Mouse (Mus musculus) liver, embryonic 14.5 days (tissue): Measurements from ENCODE around the gene Cckbr. TPM values are rescaled to one million over a fixed set of nuclear protein-coding genes. Genes with fewer than 3 reads are reported as not detected.
A peak's percentile ranks its signal among the peaks of the same experiment; 100 is the strongest.

Experiments used
- ATAC-seq: fragments of 200-750 bp; cut with Nextera tagmentation; 2 replicates; pipeline ENCODE4 v1.8.0; 2017; ENCODE audit warnings: moderate number of reproducible peaks, mild to moderate bottlenecking, moderate library complexity; ENCODE audit not compliant: insufficient read depth
- DNase-seq, 3 experiments: peaks; one replicate each; pipeline ENCODE4 v3.0.0-alpha.2; 2012 to 2013; ENCODE audit warnings: low read depth in 3 of 3, low spot score in 3 of 3
- H3K27ac ChIP-seq: fragments of 300-500 bp; sonication (generic); 2 replicates; pipeline ENCODE4 v1.5.1; 2014; ENCODE audit warnings: moderate library complexity, mild to moderate bottlenecking, control low read depth, inconsistent platforms
- H3K27me3 ChIP-seq: fragments of 300-500 bp; sonication (generic); 2 replicates; pipeline ENCODE4 v1.6.1; 2014; ENCODE audit warnings: mild to moderate bottlenecking, low read length, moderate library complexity; ENCODE audit not compliant: control insufficient read depth, insufficient read depth
- H3K36me3 ChIP-seq: fragments of 300-500 bp; sonication (generic); replicated peaks from 2 replicates; pipeline ENCODE4 v1.6.1; 2014; ENCODE audit warnings: low read depth; ENCODE audit not compliant: control insufficient read depth, insufficient read depth
- H3K4me1 ChIP-seq, 2 experiments: fragments of 200-500 bp in 1 of 2; fragments of 300-500 bp in 1 of 2; sonication (generic) in 1 of 2; replicated peaks; 2 replicates each; pipeline ENCODE4 v1.6.1; 2012 to 2014; ENCODE audit warnings: antibody characterized with exemption in 1 of 2, inconsistent platforms in 1 of 2, low read length in 1 of 2; ENCODE audit not compliant: control insufficient read depth in 2 of 2, insufficient read depth in 2 of 2
- H3K4me2 ChIP-seq: fragments of 300-500 bp; sonication (generic); 2 replicates; pipeline ENCODE4 v1.6.1; 2014; ENCODE audit warnings: low read depth, mild to moderate bottlenecking, control low read depth, moderate library complexity
- H3K4me3 ChIP-seq, 2 experiments: fragments of 200-500 bp in 1 of 2; fragments of 300-500 bp in 1 of 2; sonication (generic) in 1 of 2; 2 replicates each; pipeline ENCODE4 v1.5.1; 2012 to 2014; ENCODE audit warnings: low read depth in 2 of 2, low read length in 2 of 2, mild to moderate bottlenecking in 2 of 2, control low read depth in 1 of 2, inconsistent platforms in 1 of 2, moderate library complexity in 1 of 2; ENCODE audit not compliant: insufficient read depth in 1 of 2
- H3K9ac ChIP-seq: fragments of 300-500 bp; sonication (generic); replicated peaks from 2 replicates; pipeline ENCODE4 v1.6.1; 2014; ENCODE audit warnings: mild to moderate bottlenecking, control low read depth, moderate library complexity
- H3K9me3 ChIP-seq: fragments of 300-500 bp; sonication (generic); 2 replicates; pipeline ENCODE4 v1.6.1; 2016; ENCODE audit warnings: low read length, mixed read lengths; ENCODE audit not compliant: control insufficient read depth
- CTCF ChIP-seq: IDR thresholded peaks from 2 replicates; pipeline ENCODE4 v1.5.1; 2016; ENCODE audit warnings: antibody characterized with exemption, low read depth, control low read depth
- EP300 ChIP-seq: IDR thresholded peaks from 2 replicates; pipeline ENCODE4 v1.6.1; 2016; ENCODE audit warnings: antibody characterized with exemption, low read depth
- WGBS: fragments of 180-500 bp; shearing (Covaris S2); extraction: QIAGEN DNeasy Blood & Tissue Kit; methylation state at CpG from one replicate; pipeline ENCODE4 v1.1.7; 2014; ENCODE audit not compliant: insufficient replicate concordance; 5-methylcytosine and 5-hydroxymethylcytosine counted together
- polyA plus RNA-seq, 2 experiments: library from polyadenylated mRNA; depleted of rRNA in 1 of 2; stranded (reverse) in 1 of 2; unstranded in 1 of 2; fragments of >200 nt; fragmentation: Nextera tagmentation in 1 of 2; extraction: Ambion mirVana in 1 of 2; gene quantifications; 2 replicates each; pipeline versions ENCODE4 v1.2.1 to v1.2.3; 2012 to 2014

Gene Cckbr
- polyA plus RNA-seq, 2 experiments: not detected

GRCm38 (mm10) chr7:105477841-105478240 lies 52.3 kb downstream of the Cckbr start:
- Histone ChIP-seq H3K4me1 (0 out of 4 replicates have a peak, but pooled peaks cover 0 to 2% of the 10 kb centered on the region in 2 experiments), H3K27me3 (peaks cover 3% of the 10 kb centered on the region; the same call in 1 of the 2 replicates), H3K27ac (no peak overlapping the region), H3K36me3 (no peaks in the 10 kb centered on the region), H3K9ac (no peak overlapping the region), H3K4me3 (no peak overlapping the region), H3K9me3 (no peaks in the 10 kb centered on the region), H3K4me2 (no peak overlapping the region)
- DNase-seq: peak in 1 of 3 experiments; percentile 11
- ATAC-seq: no peak
- 45% methylated on average over 3 of the region's 3 CpGs for WGBS
- peak; percentile 75 for TF ChIP-seq CTCF
- no peak for TF ChIP-seq EP300

DNA sequence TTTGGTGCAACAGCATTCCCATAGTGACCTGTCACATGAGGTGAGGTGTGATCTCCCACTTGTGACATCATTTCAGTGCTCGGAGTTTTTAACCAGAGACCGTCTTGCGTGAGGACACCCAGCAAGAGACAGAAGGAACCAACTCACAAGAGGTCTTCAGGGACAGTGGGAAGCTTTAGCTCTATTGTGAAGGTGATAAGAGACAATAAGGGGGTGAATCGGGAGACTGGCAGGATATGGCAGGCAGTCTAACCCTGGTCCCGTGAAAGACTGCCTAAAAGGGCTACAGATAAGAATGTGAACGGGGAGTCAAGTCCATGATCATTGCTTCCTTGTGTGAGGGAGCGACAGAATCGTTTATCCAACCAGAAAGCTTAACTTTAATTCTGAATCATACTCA lies 52.8 kb downstream of the Cckbr start:
- H3K4me3 ChIP-seq: no peak overlapping the region
- H3K27ac ChIP-seq: no peak overlapping the region
- no peak overlapping the region for H3K4me2 ChIP-seq
- H3K36me3 ChIP-seq: no peaks in the 10 kb centered on the region
- H3K9me3 ChIP-seq: no peaks in the 10 kb centered on the region
- H3K9ac ChIP-seq: no peak overlapping the region
- 48% methylated on average over 8 of the region's 8 CpGs for WGBS
- ATAC-seq (no peak), DNase-seq (no peak)
- H3K27me3 ChIP-seq: peaks cover 3% of the 10 kb centered on the region; the same call in 1 of the 2 replicates
- no peak for TF ChIP-seq EP300
- H3K4me1 ChIP-seq: 0 out of 4 replicates have a peak, but pooled peaks cover 0 to 2% of the 10 kb centered on the region in 2 experiments

GRCm38 (mm10) chr7:105479232-105479631 lies 53.7 kb downstream of the Cckbr start:
- H3K4me2 ChIP-seq: no peak overlapping the region
- ATAC-seq (no peak), DNase-seq (no peak)
- peaks cover 3% of the 10 kb centered on the region; the same call in 1 of the 2 replicates for H3K27me3 ChIP-seq
- 68% methylated on average over 6 of the region's 6 CpGs for WGBS
- H3K4me3 ChIP-seq: no peak overlapping the region
- no peaks in the 10 kb centered on the region for H3K36me3 ChIP-seq
- H3K27ac ChIP-seq: no peak overlapping the region
- H3K4me1 ChIP-seq: 0 out of 4 replicates have a peak, but pooled peaks cover 0 to 2% of the 10 kb centered on the region in 2 experiments
- H3K9me3 ChIP-seq: no peaks in the 10 kb centered on the region
- TF ChIP-seq CTCF (no peak), EP300 (no peak)
- H3K9ac ChIP-seq: no peak overlapping the region

- ATAC-seq: no peak
- Histone ChIP-seq H3K36me3 (no peaks in the 10 kb centered on the region), H3K27me3 (peaks cover 3% of the 10 kb centered on the region; the same call in 1 of the 2 replicates), H3K4me3 (no peak overlapping the region), H3K9me3 (no peaks in the 10 kb centered on the region), H3K4me2 (no peak overlapping the region), H3K27ac (no peak overlapping the region), H3K9ac (no peak overlapping the region), H3K4me1 (0 out of 4 replicates have a peak, but pooled peaks cover 0 to 2% of the 10 kb centered on the region in 2 experiments)
- no peak for TF ChIP-seq CTCF
- TF ChIP-seq EP300: no peak
- 60% methylated on average over 5 of the region's 5 CpGs for WGBS
- no peak for DNase-seq
These were observed 54.5 kb downstream of the Cckbr start for GRCm38 (mm10) chr7:105480081-105480480.

- no peak for DNase-seq
- Histone ChIP-seq H3K4me3 (no peak overlapping the region), H3K36me3 (no peaks in the 10 kb centered on the region), H3K27me3 (peaks cover 3% of the 10 kb centered on the region; the same call in 1 of the 2 replicates), H3K4me1 (0 out of 4 replicates have a peak, but pooled peaks cover 0 to 2% of the 10 kb centered on the region in 2 experiments), H3K4me2 (no peak overlapping the region), H3K9ac (no peak overlapping the region), H3K27ac (no peak overlapping the region), H3K9me3 (no peaks in the 10 kb centered on the region)
- TF ChIP-seq CTCF (no peak), EP300 (no peak)
- ATAC-seq: no peak
- 62% methylated on average over 23 of the region's 23 CpGs for WGBS
These were observed 55.3 kb downstream of the Cckbr start for GRCm38 (mm10) chr7:105480561-105481504.
